Mouse (Mus musculus) forebrain, embryonic 10.5 days (tissue): ENCODE results near the gene Itpr1. TPM values are rescaled to one million over a fixed set of nuclear protein-coding genes. Genes with fewer than 3 reads are reported as not detected.

Experiments
- DNase-seq: peaks from one replicate; pipeline ENCODE4 v3.0.0-alpha.2; 2017; ENCODE audit warnings: low spot score; ENCODE audit errors: extremely low spot score
- H3K27ac ChIP-seq: fragments of 300-500 bp; sonication (generic); 2 replicates; pipeline ENCODE4 v1.5.1; 2016; ENCODE audit warnings: mild to moderate bottlenecking
- H3K27me3 ChIP-seq: fragments of 300-500 bp; sonication (generic); 2 replicates; pipeline ENCODE4 v1.6.1; 2016; ENCODE audit warnings: mild to moderate bottlenecking; ENCODE audit not compliant: poor library complexity, severe bottlenecking
- H3K36me3 ChIP-seq: fragments of 300-500 bp; sonication (generic); replicated peaks from 2 replicates; pipeline ENCODE4 v1.6.1; 2016; ENCODE audit warnings: mild to moderate bottlenecking, moderate library complexity
- H3K4me1 ChIP-seq: fragments of 300-500 bp; sonication (generic); 2 replicates; pipeline ENCODE4 v1.6.1; 2016
- H3K4me3 ChIP-seq: fragments of 300-500 bp; sonication (generic); 2 replicates; pipeline ENCODE4 v1.5.1; 2016; ENCODE audit warnings: mild to moderate bottlenecking, moderate library complexity
- H3K9me3 ChIP-seq: fragments of 300-500 bp; sonication (generic); 2 replicates; pipeline ENCODE4 v1.6.1; 2016; ENCODE audit warnings: mild to moderate bottlenecking, moderate library complexity
- WGBS: fragments of 180-500 bp; shearing (Covaris S2); methylation state at CpG from one replicate; pipeline ENCODE4 v1.1.7; 2016; 5-methylcytosine and 5-hydroxymethylcytosine counted together
- microRNA-seq: library from miRNA; unstranded; fragments of <30 nt; microRNA quantifications from one replicate; pipeline ENCODE4, GENCODE M21; 2017
- polyA plus RNA-seq: library from polyadenylated mRNA; unstranded; fragments of >200 nt; fragmentation: Nextera tagmentation; extraction: Ambion mirVana; gene quantifications from 2 replicates; pipeline ENCODE4 v1.2.1, GENCODE M21; 2016

Gene Itpr1
- polyA plus RNA-seq, 1 experiment from 2014 or later: 11.6 TPM

GRCm38 (mm10) chr6:108571042-108571590 is 358.2 kb downstream of the Itpr1 start:
- H3K36me3 ChIP-seq: no peaks in the 10 kb centered on the region
- H3K27ac ChIP-seq: peak overlapping the region; percentile 83
- H3K4me3 ChIP-seq: peak overlapping the region; percentile 55
- H3K9me3 ChIP-seq: no peaks in the 10 kb centered on the region
- peaks cover 26% of the 10 kb centered on the region for H3K4me1 ChIP-seq
- WGBS: 6% methylated on average over 21 of the region's 21 CpGs
- peaks cover 10% of the 10 kb centered on the region; the same call in 1 of the 2 replicates for H3K27me3 ChIP-seq
- peak; percentile 74 for DNase-seq

GRCm38 (mm10) chr6:108572646-108573045 is 359.8 kb downstream of the Itpr1 start:
- H3K4me1 ChIP-seq: peaks cover 26% of the 10 kb centered on the region
- H3K27ac ChIP-seq: no peak overlapping the region
- H3K27me3 ChIP-seq: peaks cover 10% of the 10 kb centered on the region; the same call in 1 of the 2 replicates
- no peak for DNase-seq
- H3K36me3 ChIP-seq: no peaks in the 10 kb centered on the region
- H3K9me3 ChIP-seq: no peaks in the 10 kb centered on the region
- H3K4me3 ChIP-seq: no peak overlapping the region
- 65% methylated on average over 7 of the region's 7 CpGs for WGBS

GRCm38 (mm10) chr6:108577056-108577455 is 364.2 kb downstream of the Itpr1 start:
- Histone ChIP-seq H3K4me1 (peaks cover 14% of the 10 kb centered on the region), H3K36me3 (no peaks in the 10 kb centered on the region), H3K27ac (no peak overlapping the region), H3K4me3 (no peak overlapping the region), H3K27me3 (no peaks in the 10 kb centered on the region), H3K9me3 (no peaks in the 10 kb centered on the region)
- DNase-seq: no peak
- 90% methylated on average over 6 of the region's 6 CpGs for WGBS

GRCm38 (mm10) chr6:108588426-108588825 is 375.5 kb downstream of the Itpr1 start:
- 90% methylated on average over 3 of the region's 3 CpGs for WGBS
- Histone ChIP-seq H3K4me1 (no peaks in the 10 kb centered on the region), H3K27me3 (no peaks in the 10 kb centered on the region), H3K4me3 (no peak overlapping the region), H3K36me3 (no peaks in the 10 kb centered on the region), H3K27ac (no peak overlapping the region), H3K9me3 (no peaks in the 10 kb centered on the region)
- DNase-seq: no peak

- no peak for DNase-seq
- 82% methylated on average over 8 of the region's 8 CpGs for WGBS
- no peaks in the 10 kb centered on the region for H3K9me3 ChIP-seq
- H3K4me1 ChIP-seq: no peaks in the 10 kb centered on the region
- H3K27ac ChIP-seq: no peak overlapping the region
- no peak overlapping the region for H3K4me3 ChIP-seq
- H3K27me3 ChIP-seq: no peaks in the 10 kb centered on the region
- no peaks in the 10 kb centered on the region for H3K36me3 ChIP-seq
These were observed 379.3 kb downstream of the Itpr1 start for GRCm38 (mm10) chr6:108592227-108592626.

- no peak for DNase-seq
- no peaks in the 10 kb centered on the region for H3K27me3 ChIP-seq
- H3K27ac ChIP-seq: no peak overlapping the region
- no peaks in the 10 kb centered on the region for H3K4me1 ChIP-seq
- no peaks in the 10 kb centered on the region for H3K9me3 ChIP-seq
- H3K4me3 ChIP-seq: no peak overlapping the region
- WGBS: 89% methylated on average over 6 of the region's 6 CpGs
- no peaks in the 10 kb centered on the region for H3K36me3 ChIP-seq
These were observed 379.7 kb downstream of the Itpr1 start for GRCm38 (mm10) chr6:108592636-108593035.

GRCm38 (mm10) chr6:108594171-108594841 is 381.4 kb downstream of the Itpr1 start:
- Histone ChIP-seq H3K27ac (no peak overlapping the region), H3K4me1 (no peaks in the 10 kb centered on the region), H3K4me3 (no peak overlapping the region), H3K27me3 (no peaks in the 10 kb centered on the region), H3K36me3 (no peaks in the 10 kb centered on the region), H3K9me3 (no peaks in the 10 kb centered on the region)
- WGBS: 76% methylated on average over 5 of the region's 5 CpGs
- DNase-seq: no peak

GRCm38 (mm10) chr6:108598691-108599090 is 385.8 kb downstream of the Itpr1 start:
- Histone ChIP-seq H3K9me3 (no peaks in the 10 kb centered on the region), H3K4me1 (no peaks in the 10 kb centered on the region), H3K27me3 (no peaks in the 10 kb centered on the region), H3K36me3 (no peaks in the 10 kb centered on the region), H3K4me3 (no peak overlapping the region), H3K27ac (no peak overlapping the region)
- no peak for DNase-seq
- WGBS: 88% methylated on average over 4 of the region's 4 CpGs

GRCm38 (mm10) chr6:108599317-108599716 is 386.4 kb downstream of the Itpr1 start:
- 85% methylated on average over 2 of the region's 2 CpGs for WGBS
- no peak overlapping the region for H3K27ac ChIP-seq
- H3K36me3 ChIP-seq: no peaks in the 10 kb centered on the region
- H3K27me3 ChIP-seq: no peaks in the 10 kb centered on the region
- H3K9me3 ChIP-seq: no peaks in the 10 kb centered on the region
- H3K4me1 ChIP-seq: no peaks in the 10 kb centered on the region
- DNase-seq: no peak
- H3K4me3 ChIP-seq: no peak overlapping the region

Small RNAs within 50 kb of the gene (microRNA-seq; reads per million reads assigned to microRNA genes)
- gene Mir7661: not detected

Other genes with a start within 250 kb of the Itpr1 start
- 7.1 and 8.1 TPM in 2 replicates for gene Setmar, start 148.1 kb upstream of the Itpr1 start, polyA plus RNA-seq
- 12.8 and 13.0 TPM in 2 replicates for gene Sumf1, start 27.5 kb upstream of the Itpr1 start, polyA plus RNA-seq